Mouse (Mus musculus) liver (tissue): ENCODE results near the gene Sqstm1.
"Not testable (repeated sequence)": the region's sequence is repeated elsewhere in the genome, so short reads cannot be mapped to it uniquely, and the experiment has no call there.

ENCODE experiments used
- DNase-seq: peaks from one replicate; pipeline ENCODE4 v3.0.0-alpha.2; 2020; ENCODE audit warnings: mixed read lengths

Sqstm1 gene

DNA sequence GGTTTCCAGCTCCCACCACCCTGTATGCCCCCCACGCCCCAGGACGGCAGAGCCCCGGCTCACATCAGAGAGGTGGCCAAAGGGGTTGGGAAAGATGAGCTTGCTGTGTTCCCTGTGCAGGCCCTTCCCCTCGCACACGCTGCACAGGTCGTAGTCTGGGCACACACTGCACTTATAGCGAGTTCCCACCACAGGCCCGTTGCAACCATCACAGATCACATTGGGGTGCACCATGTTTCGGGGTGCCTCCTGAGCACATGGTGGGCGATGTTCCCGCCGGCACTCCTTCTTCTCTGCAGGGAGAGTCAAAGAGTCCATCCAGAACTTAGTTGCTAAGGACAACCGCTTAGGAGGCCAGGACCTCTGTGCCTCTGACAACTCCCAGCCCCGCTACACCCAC lies 3.3 kb downstream of the Sqstm1 start:
- no peak for DNase-seq

DNA sequence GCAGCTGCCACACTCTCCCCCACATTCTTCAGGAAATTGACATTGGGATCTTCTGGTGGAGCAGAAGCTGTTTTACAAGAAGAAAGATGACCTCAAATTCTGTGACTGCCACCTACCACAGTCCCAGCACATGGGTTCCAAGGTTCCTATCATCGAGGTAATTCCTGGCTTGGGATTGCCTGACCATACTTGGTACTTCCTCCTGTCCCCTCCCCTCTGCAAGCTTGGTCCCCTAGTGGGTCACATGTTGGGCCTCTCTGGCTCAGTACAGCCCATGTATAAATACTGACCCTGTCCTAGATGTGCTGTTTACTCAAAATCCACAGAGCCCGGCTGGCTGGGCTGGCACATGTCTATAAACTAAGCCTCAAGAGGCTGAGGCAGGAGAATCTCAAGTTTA lies 4.6 kb downstream of the Sqstm1 start:
- DNase-seq: no peak

DNA sequence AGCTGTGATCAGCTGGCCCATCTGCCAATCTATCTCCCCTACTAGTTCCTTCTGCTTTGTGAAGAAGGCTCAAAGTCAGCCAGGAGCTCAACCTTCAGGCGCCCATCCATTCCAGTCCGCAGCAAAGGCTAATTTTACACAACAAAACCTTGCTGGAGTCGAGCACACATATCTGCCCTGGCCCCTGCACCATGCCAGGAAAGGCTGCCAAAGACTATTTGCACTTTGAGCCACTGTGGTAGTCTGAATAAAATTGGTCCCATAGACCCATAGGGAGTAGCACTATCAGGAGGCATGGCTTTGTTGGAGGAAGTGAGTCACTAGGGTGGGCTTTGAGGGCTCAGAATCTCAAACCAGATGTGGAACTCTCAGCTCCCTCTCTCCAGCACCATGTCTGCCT lies 5.2 kb downstream of the Sqstm1 start:
- DNase-seq: no peak

DNA sequence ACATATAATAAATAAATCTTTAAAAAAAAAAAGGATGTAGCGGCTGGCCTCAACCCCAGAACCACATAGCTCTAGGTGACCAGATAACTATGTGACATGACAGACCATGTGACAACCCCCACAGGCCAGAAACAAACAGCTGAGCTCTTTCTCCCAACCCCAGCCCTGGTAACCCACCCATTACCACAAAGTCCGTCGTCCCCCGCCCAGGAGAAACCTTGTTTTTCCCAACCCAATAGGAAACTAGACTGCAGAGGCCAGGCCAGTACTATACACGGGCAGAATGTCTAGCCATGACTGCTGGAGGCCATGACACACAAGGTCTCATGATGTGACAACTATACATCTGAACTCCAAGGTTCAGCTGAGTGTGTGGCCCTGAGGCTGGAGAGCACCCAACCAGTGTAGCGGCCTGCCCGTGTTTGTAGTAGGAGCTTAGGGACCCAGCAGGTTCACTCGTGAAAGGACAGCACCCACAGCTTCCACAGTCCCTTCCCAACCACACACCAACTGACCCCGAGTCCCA lies 7.3 kb downstream of the Sqstm1 start:
- no peak for DNase-seq

DNA sequence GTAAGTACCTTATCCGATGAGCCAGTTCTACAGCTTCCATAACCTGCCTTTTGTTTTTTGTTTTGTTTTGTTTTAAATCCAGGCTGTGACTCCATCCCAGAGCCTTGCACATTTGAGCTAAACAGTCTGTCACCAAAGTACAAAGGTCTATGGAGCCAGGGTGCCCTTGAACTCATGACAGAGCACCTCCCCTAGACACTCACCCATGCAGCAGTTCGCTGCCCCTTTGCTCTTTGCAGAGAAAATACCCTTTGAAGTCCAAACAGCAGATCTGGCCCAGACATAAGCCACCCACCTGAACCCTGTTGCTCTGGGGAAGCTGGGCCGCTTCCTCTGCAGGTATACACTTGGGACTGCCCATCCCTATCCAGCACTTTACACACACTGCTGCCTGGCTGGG lies 9.0 kb downstream of the Sqstm1 start:
- no peak for DNase-seq

DNA sequence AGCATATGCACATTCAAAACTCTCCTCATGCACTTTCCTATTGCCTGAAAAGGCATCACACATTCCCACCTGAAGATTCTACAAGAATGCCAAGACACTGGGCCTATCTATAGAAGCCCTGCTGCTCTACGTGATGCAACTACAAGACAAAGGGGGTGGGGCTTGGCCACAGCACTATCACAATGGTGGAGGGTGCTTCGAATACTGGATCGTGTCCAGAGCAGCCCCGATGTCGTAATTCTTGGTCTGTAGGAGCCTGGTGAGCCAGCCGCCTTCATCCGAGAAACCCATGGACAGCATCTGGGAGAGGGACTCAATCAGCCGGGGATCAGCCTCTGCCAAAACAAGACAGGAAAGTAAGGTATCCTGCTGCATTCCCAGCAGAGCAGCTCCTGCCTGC lies 10.0 kb downstream of the Sqstm1 start:
- peak; percentile 20 for DNase-seq

DNA sequence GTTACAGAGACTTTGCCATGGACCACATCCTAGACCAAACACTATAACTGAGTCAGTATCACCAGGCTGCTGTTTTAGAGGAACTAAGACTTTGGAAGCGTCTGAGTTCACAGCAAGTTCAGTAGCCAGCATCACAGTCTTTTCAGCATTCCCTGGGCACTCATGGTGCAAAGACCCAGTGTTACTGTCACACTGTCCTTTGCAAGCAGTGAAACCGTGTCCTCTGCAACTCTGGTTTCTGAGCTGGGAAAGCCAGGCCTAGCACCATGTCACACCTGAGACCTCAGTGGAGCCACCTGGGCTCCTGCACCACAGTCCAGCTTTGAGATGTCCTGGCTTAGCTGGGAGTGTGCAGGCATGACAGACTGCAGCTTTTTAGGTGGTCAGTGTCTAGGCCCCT lies 11.7 kb downstream of the Sqstm1 start:
- no peak for DNase-seq

DNA sequence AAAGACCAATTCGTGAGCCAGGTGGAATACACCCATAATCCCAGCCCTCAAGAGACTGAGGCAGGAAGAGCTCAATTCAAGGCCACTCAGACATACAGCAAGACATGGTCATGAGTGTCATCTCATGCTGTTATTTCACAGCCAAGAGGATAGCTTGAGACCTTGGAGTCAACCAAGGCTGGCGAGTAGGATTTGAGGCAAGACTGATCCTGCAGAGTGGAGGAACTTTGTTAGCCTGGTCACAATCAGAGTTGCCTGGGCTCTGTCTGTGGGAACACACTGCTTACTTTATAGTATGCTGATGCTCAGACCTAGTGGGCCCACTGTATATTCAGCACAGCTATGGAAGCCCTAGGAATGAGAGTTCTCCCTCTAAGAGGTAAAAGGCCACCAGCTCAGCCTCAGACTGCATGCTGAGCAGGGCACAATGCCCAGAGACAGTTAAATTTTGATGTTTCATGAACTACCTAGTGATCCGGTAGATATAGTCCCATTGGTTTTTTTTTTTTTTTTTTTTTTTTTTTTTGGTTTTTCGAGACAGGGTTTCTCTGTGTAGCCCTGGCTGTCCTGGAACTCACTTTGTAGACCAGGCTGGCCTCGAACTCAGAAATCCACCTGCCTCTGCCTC lies 12.3 kb downstream of the Sqstm1 start:
- no peak for DNase-seq

DNA sequence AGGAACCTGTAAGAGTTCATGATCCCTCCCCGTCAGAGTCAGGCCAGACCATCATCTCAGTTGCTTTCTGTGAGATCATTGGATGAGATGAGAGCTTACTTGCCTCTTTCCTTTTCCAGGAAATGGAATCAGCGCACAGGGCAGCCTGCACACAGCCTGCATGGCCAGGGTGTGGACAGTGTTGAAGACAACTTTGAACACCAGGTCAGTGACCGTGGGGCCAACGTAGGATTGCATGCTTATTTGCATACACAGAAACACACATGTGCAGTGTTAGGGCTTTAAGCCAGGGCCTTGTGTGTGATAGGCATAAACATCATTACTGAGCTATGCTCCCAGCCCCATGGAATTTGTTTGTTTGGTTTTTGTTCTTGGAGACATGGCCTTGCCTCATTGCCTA lies 13.1 kb downstream of the Sqstm1 start:
- DNase-seq: no peak

DNA sequence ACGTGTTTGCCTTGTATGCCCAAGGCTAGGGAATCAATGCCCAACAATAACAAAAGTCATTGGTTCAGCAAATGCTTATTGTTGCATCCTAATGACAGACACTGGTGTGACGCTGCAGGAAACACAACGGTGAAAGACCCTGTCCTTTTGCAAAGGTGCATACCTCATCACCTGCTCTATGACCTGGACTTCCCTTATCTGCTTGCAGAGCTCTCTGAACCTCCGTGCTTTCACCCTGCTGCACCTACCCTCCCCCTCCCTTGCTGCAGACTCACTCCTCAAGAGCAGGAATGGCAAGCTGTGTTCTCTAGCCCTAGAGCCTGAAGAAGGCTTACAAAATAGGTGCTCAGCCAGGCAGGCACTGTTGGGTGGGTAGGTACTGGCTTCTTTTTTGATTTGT lies 15.8 kb downstream of the Sqstm1 start:
- DNase-seq: no peak

DNA sequence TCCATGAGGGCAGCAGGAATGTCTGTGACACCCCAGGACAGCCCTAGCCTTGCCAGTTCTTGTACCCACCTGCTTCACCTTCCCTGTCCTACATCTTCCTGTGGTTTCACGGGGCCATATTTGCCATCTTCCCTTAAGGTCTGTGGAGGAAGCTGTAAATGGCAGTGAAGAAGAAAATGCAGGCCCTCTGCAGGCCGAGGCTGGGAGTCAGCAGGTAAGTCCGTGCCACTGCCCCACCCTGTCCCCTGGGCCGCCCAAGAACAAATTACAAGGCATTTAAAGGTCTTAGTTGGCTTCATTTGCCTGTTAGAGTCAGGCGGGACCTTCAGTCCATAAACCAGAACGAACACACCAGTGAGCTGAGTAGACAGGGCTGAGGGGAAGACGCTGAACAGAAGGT lies 16.6 kb downstream of the Sqstm1 start:
- no peak for DNase-seq

DNA sequence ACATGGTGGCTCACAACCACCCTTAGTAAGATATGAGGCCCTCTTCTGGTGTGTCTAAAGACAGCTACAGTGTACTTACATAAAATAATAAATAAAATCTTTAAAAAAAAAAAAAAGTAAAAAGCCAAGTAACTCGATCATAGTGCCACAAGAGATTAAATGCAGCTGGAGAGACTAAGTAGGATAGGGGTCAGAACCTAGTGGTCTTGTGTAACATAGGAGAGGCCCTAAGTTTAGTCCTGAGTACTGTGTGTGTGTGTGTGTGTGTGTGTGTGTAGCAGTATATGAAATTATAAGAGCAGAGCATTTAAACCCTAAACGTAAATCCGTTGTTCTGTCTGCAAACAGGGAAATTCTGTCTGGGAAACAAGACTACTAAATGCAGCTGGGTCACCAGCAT lies 18.3 kb downstream of the Sqstm1 start:
- no peak for DNase-seq

DNA sequence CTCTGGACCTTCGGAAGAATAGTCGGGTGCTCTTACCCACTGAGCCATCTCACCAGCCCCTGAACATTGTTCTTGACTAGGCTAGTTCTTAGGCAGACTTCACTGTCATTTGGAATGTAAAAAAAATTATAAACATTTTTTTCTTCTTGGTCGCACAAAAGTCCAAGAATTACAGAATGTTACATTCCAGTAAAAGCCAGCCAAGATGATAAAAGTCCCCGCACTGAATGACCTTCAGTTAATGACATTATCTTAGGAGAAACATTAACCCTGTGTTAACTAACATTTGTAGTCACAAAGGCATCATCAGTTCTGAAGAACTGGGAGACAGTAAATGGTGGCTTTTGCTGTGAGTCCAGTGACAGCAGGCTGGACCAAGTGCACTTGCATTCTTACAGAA lies 20.3 kb downstream of the Sqstm1 start:
- no peak for DNase-seq

DNA sequence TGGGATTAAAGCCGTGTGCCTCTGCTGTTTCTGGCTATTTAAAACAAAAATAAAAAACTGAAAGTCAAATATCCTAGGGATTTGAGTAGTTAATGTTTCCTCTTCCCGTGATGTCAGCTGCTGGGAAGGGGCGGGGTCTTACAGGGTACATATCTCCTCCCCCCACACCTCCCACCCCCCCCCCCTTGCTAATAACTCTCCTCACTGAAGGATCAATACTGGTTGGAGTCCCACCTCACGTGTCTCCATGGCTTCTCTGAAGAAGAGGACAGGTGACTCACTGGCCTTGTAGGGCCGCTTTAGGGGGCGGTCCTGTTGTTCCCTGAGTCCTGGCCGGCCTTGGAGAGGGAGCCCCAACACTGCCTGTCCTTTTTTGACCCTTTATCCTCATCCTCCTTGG lies 21.9 kb downstream of the Sqstm1 start:
- no peak for DNase-seq

DNA sequence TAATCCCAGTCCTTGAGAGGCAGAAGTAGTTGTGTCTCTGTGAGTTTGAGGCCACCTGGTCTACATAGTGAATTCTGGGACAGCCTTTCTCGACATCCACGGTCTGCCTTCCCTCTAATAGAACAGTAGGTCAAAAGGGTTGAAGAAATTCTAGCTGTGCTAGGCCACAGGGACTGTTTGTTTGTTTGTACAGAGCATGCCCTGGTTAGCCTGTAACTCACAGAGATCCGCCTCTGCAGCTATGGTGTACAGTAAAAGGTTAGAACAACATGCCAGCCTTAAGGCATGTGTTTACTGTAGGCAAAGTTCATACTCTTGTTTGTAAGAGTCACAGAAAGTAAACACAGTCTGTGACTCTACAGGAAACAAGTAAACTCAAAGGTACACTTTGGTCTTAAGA lies 25.8 kb downstream of the Sqstm1 start:
- DNase-seq: no peak

DNA sequence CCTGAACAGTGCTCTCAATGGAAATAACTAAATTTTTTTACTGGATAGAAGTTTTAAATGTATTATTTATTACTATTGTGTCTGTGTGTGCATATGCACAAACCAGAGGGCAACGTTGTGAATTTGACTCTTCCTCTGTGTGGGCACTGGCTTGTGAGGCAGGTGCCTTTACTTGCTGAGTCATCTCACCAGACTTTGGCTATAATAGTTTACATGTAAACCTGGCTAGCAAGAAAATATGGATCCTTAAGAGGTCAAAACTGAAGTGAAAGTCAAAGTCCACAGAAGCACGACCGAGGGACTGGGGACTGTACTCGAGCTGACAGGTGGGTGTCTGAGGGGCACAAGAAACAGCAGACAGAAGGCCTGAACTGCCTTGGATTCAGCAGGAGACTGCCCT lies 27.9 kb downstream of the Sqstm1 start:
- DNase-seq: no peak

DNA sequence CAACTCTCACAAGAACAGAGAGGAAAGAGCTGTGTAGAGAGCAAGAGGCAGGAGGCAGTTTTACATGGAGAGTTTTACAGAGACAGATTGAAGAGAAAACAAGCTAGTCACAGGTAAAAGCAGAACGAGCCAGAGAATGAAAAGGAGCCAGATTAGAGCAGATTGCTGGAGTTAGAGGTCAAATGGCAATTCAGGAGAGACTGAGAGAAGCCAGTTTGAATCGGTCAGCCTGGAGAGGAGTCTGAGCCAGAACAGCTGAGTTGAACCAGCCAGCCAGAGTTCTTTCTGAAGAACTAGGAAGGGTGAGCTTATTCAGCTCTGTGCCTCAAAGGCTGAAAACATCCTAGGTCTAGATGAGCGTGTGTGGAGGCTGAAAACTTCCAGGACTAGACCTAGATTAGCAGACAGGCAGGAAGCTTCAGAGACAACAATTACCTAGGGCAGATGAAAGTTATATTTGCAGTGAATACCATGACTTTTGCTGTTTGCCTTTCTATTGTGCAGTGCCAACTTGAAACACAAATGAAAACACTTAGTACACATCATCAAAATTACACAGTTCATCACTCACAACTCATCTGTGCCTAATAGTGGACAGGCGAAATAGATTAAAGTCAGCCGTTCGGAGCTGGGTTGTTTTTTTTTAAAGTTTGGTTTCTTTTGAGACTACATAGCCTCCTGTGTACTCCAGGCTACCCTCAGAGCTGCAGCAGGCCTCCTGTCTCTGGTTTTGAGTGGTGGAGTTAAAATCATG lies 30.0 kb downstream of the Sqstm1 start:
- no peak for DNase-seq

DNA sequence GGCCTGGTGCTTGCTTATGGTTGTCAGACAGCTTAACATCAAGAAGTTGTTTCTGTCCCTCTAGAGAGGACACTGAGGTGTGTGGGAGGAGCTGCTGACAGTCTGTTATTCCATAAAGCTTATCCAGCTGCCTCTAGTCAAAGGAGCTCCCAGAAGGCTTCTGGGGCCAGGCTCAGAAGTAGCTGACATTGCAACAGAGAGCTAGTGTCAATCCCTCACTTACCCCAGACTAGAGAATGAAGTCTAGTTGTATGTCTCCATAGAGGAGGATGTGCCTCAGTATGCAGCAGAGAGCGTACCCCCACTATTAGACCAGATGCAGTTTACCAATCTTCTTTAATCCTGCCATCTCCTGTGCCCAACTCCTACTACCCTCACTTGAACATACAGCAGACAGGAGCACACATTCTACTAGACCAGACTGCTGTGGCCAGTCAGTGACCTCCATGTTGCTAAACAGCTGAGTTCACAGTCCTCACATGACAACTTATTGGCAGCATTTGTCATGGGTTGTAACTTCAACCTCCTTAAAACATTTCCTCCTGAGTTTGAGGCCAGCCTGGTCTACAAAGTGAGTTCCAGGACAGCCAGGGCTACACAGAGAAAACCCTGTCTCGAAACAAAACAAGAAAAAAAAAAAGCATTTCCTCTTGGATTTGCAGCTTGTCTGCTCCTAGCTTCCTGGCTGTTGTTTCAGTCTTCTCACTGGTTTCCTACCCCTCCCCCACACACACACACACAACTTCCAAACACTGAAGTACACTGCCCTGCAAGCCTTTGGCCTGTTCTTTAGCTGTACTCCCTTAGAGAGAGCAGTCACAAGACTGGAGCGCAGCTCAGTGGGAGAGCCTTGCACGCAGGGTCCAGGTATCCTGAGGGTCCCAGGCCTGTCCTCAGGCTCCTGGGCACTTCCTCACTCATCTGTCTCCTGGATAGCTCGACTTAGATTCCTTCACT lies 31.8 kb downstream of the Sqstm1 start:
- DNase-seq: no peak

DNA sequence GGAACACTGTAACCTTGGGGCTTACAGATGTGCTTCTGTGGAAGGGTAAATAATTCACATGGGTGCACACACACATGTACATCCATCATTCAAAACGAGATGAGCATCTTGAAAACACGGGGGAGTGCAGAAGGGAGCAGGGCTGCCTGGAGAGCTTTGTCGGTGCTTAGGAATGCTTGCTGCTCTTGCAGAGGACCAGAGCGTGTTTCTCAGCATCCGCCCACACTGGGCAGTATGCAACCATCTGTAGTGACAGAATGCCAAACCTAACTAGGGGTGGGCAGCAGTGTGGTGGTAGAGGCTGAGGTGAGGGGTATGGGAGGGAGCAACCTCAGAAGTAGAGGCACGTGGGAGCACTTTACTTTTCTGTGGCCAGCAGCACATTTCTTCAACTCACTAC lies 33.5 kb downstream of the Sqstm1 start:
- no peak for DNase-seq

DNA sequence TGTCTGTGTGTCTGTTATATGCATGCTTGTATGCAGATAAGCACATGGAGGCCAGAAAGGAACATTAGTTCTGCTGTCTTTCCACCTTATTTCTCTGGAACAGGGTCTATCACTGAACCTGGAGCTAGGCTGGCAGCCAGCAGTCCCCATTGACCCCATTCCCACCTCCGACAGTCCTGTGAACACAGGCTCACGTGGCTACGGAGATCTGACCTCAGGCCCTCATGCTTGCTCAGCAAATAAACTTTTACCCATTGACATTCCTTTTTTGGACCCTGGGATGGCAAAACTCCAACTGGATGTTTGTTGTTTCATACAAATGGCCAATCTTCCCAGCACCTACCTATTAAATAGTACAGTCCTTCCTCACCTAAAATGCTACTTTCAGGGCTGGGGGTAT lies 34.3 kb downstream of the Sqstm1 start:
- DNase-seq: no peak

DNA sequence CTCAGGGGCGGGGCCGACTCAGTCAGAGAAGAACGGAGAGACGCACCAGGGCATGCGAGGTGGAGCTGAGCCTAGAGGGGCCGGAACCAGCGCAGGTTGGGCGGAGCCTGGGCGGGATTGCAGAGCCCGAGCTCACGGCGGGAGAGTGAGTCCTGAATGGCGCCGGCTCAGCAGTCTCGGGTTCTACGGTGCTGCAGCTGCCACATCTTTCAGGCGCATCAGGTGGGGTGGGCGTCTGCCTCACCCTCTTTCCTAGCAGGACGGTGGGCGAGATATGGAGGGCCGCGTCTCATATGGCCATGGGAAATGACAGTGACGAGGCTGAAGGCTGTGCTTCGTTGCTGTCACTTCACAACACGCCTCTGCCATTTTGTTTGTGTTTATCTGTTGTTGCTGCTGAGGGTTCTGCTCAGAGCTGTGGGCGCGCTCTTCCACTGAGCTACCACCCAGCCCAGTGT lies 35.9 kb downstream of the Sqstm1 start:
- peak; percentile 99 for DNase-seq

DNA sequence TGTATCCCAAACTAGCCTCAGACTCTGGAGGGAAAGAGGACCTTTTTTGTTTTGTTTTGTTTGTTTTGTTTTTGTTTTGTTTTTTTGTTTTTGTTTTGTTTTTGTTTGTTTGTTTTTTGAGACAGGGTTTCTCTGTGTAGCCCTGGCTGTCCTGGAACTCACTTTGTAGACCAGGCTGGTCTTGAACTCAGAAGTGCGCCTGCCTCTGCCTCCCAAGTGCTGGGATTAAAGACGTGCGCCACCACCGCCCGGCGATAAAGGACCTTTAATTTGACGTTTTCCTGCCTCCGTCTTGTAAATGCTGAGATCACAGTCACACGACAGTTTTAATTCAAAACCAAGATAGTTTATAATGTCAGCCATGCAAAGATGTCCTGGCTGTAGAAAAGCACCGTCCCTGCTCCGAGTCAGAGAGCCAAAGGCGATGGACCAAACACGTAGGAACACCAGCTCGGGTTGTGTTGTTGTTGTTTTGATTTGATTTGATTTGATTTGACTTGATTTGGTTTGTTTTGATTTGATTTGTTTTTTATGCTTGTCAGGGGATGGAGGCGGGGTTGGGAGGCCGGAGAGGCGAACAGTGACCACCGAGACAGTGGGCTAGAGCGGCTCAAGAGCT lies 36.4 kb downstream of the Sqstm1 start, which contains the start of gene Mrnip:
Gene Mrnip (plus strand): TSS at position 334 of the 619 bp plus-strand sequence.
- DNase-seq: not testable (repeated sequence)

DNA sequence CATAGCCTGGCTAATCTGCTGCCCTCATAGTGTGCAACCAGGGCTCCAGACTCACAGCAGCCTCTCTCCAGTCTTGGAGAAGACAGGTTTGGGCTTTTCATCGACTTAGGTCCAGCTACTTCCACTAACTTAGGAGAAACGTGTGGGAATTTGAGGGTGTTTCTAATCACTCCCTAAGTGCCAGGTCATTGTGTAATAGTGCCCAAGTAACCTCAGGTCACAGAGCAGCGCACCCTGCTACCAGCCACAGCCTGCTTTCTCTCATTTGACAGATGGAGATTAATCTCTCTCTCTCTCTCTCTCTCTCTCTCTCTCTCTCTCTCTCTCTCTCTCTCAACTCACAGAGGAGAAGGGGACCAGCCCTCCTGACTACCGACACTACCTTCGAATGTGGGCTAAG lies 42.3 kb downstream of the Sqstm1 start:
- DNase-seq: no peak
